Mouse (Mus musculus) gastrocnemius, adult 2 months (tissue): ENCODE data around the gene Strbp. TPM values are rescaled to one million over a fixed set of nuclear protein-coding genes. Genes with fewer than 3 reads are reported as not detected.

Source experiments
- DNase-seq: peaks from one replicate; pipeline ENCODE4 v3.0.0; 2022
- H3K27ac ChIP-seq: fragments of 200-600 bp; 2 replicates; pipeline ENCODE4 v1.8.1; 2022; ENCODE audit warnings: mild to moderate bottlenecking
- H3K4me3 ChIP-seq: fragments of 200-600 bp; 2 replicates; pipeline ENCODE4 v1.8.1; 2022; ENCODE audit warnings: mild to moderate bottlenecking, moderate library complexity
- CTCF ChIP-seq: fragments of 200-600 bp; IDR thresholded peaks from 2 replicates; pipeline ENCODE4 v1.8.1; 2022; ENCODE audit warnings: antibody characterized with exemption, mild to moderate bottlenecking, moderate library complexity
- intact Hi-C: fragments of 180-260 bp; cut with DNase I; formaldehyde crosslinking; loops from one replicate; pipeline ENCODE4 v1.15.1; 2025
- total RNA-seq, 2 experiments: library from RNA; stranded (reverse); gene quantifications; 2 replicates each; pipeline ENCODE4 v1.2.3; 2021

Gene Strbp
- total RNA-seq, 2 experiments from 2014 or later: 20.1 to 22.4 TPM

DNA sequence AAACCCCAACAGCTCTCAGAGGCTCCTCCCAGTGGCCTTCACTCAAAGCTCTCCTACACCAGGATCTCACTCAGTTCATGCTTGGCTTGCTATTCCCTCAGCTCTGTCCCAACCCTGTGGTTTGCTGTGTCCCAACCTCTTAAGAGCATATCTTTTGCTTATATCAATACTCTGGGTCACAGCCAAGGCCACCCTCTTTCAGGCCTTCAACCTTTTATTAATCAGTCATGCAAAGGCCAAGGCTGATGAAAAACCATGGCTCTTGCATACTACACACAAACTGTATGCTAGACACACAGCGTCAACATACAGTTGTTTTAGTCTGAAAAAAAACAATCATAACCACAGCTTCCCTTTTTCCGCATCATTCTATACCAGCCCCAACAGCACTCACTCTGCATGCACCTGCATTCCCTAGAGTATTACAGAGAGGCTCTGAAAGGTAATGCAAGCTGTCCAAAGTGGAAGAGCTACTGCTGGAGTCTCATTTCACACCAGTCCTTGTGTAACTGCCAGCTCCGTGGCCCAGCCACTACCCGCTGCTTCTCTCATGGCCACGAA is 27.7 kb upstream of the Strbp start:
- intact Hi-C loops: no loop called here
- Histone ChIP-seq H3K27ac (no peak overlapping the region), H3K4me3 (no peak overlapping the region)
- TF ChIP-seq CTCF: no peak
- DNase-seq: peak; percentile 52

DNA sequence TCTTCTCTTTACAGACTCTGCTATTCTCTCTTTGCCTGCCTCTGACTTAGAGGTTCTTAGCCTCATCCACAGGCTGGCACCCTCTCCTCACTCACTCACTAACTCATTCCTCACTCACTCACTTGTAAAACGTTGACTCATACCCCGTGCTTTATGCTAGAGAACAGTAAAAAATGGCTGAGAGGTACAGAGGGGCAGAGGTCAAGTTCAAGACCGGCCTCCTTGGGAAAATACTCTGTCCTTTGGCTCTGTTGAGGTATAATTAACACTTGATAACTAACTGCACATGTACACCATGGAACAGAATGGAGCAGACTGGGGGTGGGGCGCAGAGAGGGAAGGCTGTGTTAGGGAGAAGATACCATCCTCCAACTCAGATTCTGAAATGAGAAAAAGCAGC is 20.6 kb upstream of the Strbp start:
- intact Hi-C loops: no loop called here
- TF ChIP-seq CTCF: no peak
- Histone ChIP-seq H3K27ac (no peak overlapping the region), H3K4me3 (no peak overlapping the region)
- no peak for DNase-seq

DNA sequence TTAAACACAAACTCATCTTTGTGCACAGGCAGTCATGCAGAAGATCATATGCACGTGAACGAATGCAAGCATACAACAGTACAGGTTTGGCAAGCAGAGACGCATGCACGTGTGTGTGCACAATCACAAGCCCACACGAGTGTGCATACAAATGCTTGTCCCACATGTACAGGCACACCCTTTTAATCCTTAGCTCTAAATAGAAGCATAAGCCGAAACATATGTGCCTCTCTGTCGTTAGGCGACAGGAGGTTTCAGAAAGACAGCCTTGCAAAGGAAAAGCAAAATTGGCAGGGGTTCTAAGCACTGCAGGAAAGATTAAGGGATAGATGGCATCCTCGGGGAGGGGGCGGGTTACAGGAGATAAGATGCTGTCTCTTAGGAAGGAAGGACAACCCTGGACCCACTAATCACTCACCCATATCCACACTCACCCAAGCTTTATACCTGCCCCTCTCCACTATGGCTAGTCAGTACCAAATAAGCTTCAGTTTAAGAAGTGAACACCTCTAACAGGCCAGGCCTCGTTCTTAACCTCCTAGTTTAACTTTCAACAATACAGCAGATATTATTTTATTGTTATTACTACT is 19.9 kb upstream of the Strbp start:
- intact Hi-C loops: no loop called here
- H3K4me3 ChIP-seq: no peak overlapping the region
- no peak for TF ChIP-seq CTCF
- DNase-seq: no peak
- H3K27ac ChIP-seq: no peak overlapping the region

DNA sequence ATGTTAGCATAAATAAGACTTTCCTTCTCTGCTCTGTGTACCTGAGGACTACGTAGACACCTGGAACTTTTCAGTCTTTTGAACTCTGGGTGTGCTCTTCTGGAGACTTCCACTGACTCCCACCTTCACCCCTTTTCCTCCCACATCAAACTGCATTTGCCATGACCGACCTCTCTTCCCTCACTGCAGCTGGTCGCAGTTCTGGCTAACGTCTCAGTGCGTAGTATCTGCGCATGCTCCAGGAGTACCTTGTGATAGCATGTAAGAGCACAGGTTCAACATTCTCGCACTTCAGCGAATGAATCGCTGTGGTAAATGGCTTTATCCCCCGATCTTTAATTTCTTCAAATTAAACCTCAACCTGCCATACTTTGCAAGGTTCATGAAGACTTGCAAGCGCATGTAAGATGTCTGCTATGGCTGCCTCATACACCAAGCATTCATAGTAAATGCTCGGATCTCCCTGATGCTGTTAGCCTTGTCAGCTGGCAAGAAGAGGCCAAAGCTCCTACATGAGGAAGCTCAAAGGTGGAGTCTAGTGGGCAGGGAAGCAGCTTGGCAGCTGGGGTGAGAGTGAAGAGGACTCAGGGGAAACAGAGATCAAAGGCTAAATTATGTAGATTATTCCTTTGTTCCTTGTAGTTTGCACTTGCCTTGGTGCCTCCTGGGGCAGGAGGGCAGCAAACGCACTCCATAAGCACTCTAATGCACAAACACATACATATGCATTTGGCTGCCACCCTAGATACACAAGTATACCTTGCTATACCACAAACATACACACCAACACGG is 19.2 kb upstream of the Strbp start:
- intact Hi-C loops: no loop called here

DNA sequence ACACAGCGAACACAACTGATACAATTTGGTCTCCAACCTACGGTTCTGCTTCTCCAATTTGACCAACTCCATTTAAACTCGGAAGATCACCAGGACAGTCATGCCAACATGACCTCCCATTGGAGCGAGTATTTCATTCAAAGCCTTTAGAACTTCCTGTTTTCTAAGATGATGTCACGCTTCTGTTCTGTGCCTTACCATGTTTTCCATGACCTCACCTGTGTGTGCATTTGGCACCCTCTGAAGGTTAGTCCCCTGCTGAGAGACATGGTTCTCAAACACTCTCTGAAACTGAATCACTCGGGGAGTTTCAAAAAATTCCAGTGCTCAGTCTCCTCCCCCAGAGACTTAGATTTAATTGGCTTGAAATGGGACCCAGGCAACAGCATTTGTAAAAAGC is 12.6 kb upstream of the Strbp start:
- no peak overlapping the region for H3K4me3 ChIP-seq
- DNase-seq: no peak
- intact Hi-C loops: no loop called here

More for the DNA sequence above, 19.2 kb upstream of the Strbp start:
- no peak for TF ChIP-seq CTCF
- no peak overlapping the region for H3K27ac ChIP-seq
- DNase-seq: no peak
- H3K4me3 ChIP-seq: no peak overlapping the region

DNA sequence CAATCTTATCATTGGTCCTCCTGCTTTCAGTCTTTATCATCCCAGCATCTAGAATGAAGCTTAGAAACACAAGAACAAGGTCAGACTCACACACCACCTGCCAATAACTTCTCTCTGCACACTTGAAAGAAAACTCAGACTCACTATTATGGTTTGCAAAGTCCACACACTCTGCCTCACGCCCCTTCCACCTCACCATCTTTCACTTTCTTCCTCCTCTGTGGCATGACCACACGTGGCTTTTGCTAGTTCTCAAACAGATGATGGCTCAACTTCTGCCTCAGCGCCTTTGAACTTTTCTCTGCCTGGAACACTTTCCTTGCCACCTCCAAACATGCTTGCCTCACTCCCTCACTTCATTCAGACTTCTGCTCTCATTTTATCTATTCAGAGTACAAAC is 11.7 kb upstream of the Strbp start:
- Histone ChIP-seq H3K4me3 (no peak overlapping the region), H3K27ac (no peak overlapping the region)
- TF ChIP-seq CTCF: no peak
- no peak for DNase-seq
- intact Hi-C loops: no loop called here

More for the DNA sequence above, 12.6 kb upstream of the Strbp start:
- no peak for TF ChIP-seq CTCF
- no peak overlapping the region for H3K27ac ChIP-seq

DNA sequence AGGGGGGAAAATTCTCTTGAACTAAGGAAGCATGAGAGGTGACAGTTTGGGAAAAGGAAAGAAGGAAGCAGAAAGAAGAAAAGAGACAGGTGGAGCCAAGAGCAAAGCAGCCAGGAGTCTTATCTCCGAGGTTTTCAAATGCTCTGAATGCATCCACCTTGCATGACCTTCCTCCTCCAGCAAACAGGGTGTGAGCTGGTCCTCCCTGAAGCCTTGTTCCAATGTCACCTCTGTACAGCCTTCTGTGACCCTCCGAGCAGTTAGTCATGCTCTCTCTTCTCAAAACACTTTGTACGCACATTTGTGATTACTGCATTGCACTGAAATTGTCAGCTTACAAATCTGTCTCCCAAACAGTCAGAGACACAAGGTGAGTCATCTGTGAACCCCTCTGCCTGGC is 9.4 kb upstream of the Strbp start:
- intact Hi-C loops: no loop called here
- Histone ChIP-seq H3K4me3 (no peak overlapping the region), H3K27ac (no peak overlapping the region)
- no peak for DNase-seq
- TF ChIP-seq CTCF: no peak

DNA sequence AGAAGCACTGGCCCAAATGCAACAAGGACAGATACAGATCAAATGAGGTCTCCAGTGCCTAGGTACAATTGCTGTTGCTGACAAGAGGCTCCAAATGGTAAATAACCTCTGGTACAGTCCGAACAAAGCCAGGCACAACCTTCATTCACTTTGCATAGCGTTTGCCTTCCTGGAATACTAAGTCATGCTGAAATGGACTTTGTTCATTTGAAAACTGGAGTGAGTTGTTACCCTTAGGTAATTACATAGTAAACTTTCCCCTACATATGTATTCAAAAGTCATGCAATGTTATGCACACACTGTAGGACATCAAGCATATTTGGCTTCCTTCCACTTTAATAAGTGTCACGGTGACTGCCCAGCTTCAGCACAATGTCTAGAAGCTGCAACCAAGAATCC is 5.2 kb upstream of the Strbp start:
- intact Hi-C loops: no loop called here
- no peak for DNase-seq
- no peak for TF ChIP-seq CTCF
- no peak overlapping the region for H3K4me3 ChIP-seq
- no peak overlapping the region for H3K27ac ChIP-seq

DNA sequence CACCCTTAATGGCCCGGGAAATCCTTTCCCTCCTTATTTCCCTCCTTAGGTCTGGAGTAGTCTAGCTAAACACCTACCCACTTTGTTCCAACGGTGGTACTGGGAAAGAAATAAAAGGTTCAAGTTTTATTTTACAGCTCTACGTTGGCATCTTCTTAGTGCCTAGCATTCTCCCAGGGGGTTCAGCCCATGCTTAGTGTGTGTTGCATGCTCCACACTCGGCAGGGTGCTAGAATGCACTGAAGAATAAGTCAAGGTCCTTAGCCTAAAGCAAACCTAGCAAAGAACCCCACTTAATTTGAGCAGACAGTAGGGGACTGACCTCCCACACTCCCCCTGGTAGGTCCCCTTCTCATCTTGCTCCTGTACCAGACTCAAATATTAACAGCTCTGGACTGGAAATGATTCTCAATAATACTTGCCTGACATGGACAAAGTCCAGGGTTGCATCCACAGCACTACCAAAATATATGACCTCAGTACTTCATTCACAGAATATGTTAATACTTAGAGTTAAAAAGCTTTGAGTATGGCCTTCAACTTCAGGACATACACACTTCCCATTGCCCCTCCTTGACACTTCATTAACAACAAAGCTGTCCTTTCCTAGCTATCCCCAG is 592 bp upstream of the Strbp start:
- DNase-seq: no peak
- peak overlapping the region; percentile 99 for H3K4me3 ChIP-seq
- intact Hi-C loops: no loop called here
- no peak for TF ChIP-seq CTCF
- H3K27ac ChIP-seq: peak overlapping the region; percentile 97

DNA sequence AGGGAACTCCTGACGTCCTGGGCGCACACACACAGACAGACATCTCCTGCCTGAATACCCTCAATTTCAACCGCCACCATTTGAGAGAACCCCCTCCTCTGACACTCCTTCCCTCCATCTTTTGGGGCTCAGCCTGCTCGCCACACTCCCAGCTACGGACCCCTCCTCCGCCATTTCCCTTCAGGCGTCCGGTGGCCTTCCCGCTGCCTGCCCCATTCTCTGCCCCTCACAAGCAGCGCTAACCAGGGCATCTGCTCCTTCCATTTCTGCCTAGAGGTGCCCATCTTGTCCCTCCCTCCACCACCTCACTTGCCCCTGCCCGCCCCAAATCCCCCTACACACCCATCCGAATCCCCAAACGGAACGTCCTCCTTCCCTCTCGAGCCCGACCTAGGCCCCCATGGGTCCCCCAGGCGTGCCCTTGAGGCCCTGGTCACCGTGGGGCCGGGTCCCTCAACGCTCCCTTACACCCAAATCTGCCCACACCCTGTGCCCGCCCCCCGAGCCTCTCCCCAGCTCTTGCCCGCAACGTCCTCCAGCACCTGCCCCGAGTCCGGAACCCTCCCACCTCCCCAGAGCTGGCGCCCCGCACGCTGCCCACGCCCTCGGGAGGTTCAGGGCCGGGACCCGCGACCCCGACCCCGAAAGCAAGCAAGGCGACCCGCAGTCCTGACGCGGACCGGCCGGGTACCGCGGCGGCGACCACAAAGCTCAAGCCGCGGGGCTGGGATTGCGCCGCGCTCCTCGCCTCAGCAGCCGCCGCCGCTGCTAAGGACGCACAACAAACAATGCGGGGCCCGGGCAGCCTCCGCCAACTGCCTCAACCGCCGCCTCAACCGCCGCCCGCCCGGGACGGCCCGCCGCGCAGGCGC is 1.1 kb downstream of the Strbp start:
- intact Hi-C loops: loop anchor here (2.0 kb wide), 1 partner anchor 38 kb away; no protein-coding TSS in a partner anchor

DNA sequence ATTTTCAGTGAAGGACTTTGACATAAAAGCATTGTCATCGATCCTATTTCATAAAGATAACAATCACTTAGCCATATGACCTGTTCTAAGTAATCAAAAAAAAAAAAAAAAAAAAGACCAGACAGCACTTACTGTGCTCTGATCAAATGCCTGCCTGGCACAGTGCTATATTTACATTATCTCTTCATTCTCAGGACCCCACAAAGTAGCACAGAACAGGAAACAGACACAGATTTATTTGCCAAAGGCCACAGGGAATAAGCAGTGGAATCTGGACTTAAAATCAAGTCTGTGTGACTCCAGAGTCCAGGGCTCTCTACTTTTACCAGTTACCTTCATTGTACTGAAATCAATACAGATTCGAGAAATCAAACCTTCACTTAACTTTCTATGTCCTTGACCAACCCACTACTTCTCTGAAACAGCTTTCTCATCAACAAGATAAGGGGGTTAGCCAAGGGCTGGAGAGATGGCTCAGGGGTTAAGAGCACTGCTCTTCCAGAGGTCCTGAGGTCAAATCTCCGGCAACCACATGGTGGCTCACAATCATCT is 14.5 kb downstream of the Strbp start:
- Histone ChIP-seq H3K27ac (no peak overlapping the region), H3K4me3 (no peak overlapping the region)
- intact Hi-C loops: no loop called here
- no peak for TF ChIP-seq CTCF
- no peak for DNase-seq

More for the DNA sequence above, 1.1 kb downstream of the Strbp start:
- peak overlapping the region; percentile 97 for H3K27ac ChIP-seq
- H3K4me3 ChIP-seq: peak overlapping the region; percentile 99
- TF ChIP-seq CTCF: no peak
- peak; percentile 34 for DNase-seq

DNA sequence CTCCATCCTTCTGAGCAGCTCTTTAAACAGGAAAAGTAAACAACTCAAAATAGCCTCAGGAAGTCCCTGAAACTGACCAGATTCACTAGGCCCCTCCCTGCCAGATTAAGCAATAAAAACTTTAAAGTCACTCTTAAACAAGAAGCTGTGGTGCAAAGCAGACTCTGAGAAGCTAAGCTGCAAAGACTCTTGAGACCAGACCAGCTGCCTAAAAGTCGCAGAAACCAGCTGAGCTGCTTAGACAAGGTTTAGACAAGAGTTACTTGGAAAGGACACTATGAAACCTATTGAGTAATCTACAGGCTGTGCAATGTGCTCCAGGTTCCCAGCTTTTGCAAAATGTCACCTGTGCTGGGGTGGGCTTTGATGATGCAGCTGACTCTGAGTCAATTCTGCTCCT is 16.6 kb downstream of the Strbp start:
- H3K4me3 ChIP-seq: no peak overlapping the region
- intact Hi-C loops: no loop called here
- TF ChIP-seq CTCF: no peak
- no peak for DNase-seq
- H3K27ac ChIP-seq: no peak overlapping the region
